Mouse (Mus musculus): Measurements from ENCODE around the gene Sltm.

DNA sequence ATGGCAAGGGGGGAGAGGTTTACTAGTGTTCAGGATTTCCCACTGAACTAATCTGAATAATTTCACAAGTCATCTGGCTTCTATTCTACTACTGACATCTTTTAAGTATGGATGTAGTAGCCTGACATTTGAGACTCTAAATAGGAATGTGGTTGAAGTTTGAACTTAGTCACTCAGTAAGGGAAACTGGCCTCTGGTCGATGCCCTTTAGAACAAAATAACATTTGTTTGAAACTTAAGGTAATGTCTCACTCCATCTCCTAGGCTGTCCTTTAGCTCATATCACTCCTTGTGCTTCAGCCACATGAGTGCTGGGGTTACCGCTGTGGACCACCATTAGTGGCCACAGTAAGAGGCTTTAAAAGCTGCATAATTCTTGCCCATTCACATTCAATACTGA lies 55.7 kb downstream of the Sltm start:
- TF ChIP-seq CTCF (conservative IDR thresholded peaks at IDR 0.05; ENCODE audit: low read length) (no peak), NANOG (IDR thresholded peaks at IDR 0.05; ENCODE audit: borderline replicate concordance, low read length) (no peak)
